Mouse (Mus musculus) limb, embryonic 14.5 days (tissue): Measurements from ENCODE around the gene Stat4. TPM values are rescaled to one million over a fixed set of nuclear protein-coding genes. Genes with fewer than 3 reads are reported as not detected.

Source experiments
- ATAC-seq: fragments of 200-750 bp; cut with Nextera tagmentation; 2 replicates; pipeline ENCODE4 v1.8.0; 2017; ENCODE audit warnings: low read depth, moderate number of reproducible peaks, moderate TSS enrichment; ENCODE audit not compliant: low FRiP score
- DNase-seq: peaks from one replicate; pipeline ENCODE4 v3.0.0-alpha.2; 2015; ENCODE audit warnings: low spot score
- H3K27ac ChIP-seq: fragments of 300-500 bp; sonication (generic); replicated peaks from 2 replicates; pipeline ENCODE4 v1.5.1; 2014; ENCODE audit warnings: low read depth, mild to moderate bottlenecking, low read length, moderate library complexity, mixed read lengths
- H3K27me3 ChIP-seq: fragments of 300-500 bp; sonication (generic); 2 replicates; pipeline ENCODE4 v1.6.1; 2014; ENCODE audit warnings: low read length, mixed read lengths; ENCODE audit not compliant: control insufficient read depth, insufficient read depth
- H3K36me3 ChIP-seq: fragments of 300-500 bp; sonication (generic); 2 replicates; pipeline ENCODE4 v1.6.1; 2014; ENCODE audit warnings: mild to moderate bottlenecking, low read length, moderate library complexity, mixed read lengths; ENCODE audit not compliant: control insufficient read depth, insufficient read depth
- H3K4me1 ChIP-seq: fragments of 300-500 bp; sonication (generic); 2 replicates; pipeline ENCODE4 v1.6.1; 2014; ENCODE audit warnings: antibody characterized with exemption, low read length, mixed read lengths; ENCODE audit not compliant: control insufficient read depth, insufficient read depth
- H3K4me2 ChIP-seq: fragments of 300-500 bp; sonication (generic); replicated peaks from 2 replicates; pipeline ENCODE4 v1.6.1; 2014; ENCODE audit warnings: low read depth, mild to moderate bottlenecking, low read length, moderate library complexity; ENCODE audit not compliant: severe bottlenecking
- H3K4me3 ChIP-seq: fragments of 300-500 bp; sonication (generic); replicated peaks from 2 replicates; pipeline ENCODE4 v1.5.1; 2014; ENCODE audit warnings: low read length
- H3K9ac ChIP-seq: fragments of 300-500 bp; sonication (generic); 2 replicates; pipeline ENCODE4 v1.6.1; 2014; ENCODE audit warnings: mild to moderate bottlenecking, low read depth, low read length, moderate library complexity; ENCODE audit not compliant: severe bottlenecking
- H3K9me3 ChIP-seq: fragments of 300-500 bp; sonication (generic); 2 replicates; pipeline ENCODE4 v1.6.1; 2016; ENCODE audit warnings: low read length; ENCODE audit not compliant: control insufficient read depth
- POLR2A ChIP-seq: fragments of 200-500 bp; IDR thresholded peaks from 2 replicates; pipeline ENCODE4 v1.8.0; 2012; ENCODE audit warnings: inconsistent platforms, mild to moderate bottlenecking, moderate library complexity, borderline replicate concordance; ENCODE audit not compliant: insufficient read depth, insufficient read length; ENCODE audit errors: extremely low read depth
- WGBS: fragments of 180-500 bp; shearing (Covaris S2); extraction: QIAGEN DNeasy Blood & Tissue Kit; methylation state at CpG from one replicate; pipeline ENCODE4 v1.1.7; 2014; 5-methylcytosine and 5-hydroxymethylcytosine counted together
- polyA plus RNA-seq, 2 experiments: library from polyadenylated mRNA; depleted of rRNA in 1 of 2; stranded (reverse) in 1 of 2; unstranded in 1 of 2; fragments of >200 nt; fragmentation: Nextera tagmentation in 1 of 2; extraction: Ambion mirVana in 1 of 2; gene quantifications; 2 replicates each; pipeline versions ENCODE4 v1.2.1 to v1.2.3; 2012 to 2014

The Stat4 gene
- polyA plus RNA-seq, 2 experiments = 0.44 to 0.51 TPM

DNA sequence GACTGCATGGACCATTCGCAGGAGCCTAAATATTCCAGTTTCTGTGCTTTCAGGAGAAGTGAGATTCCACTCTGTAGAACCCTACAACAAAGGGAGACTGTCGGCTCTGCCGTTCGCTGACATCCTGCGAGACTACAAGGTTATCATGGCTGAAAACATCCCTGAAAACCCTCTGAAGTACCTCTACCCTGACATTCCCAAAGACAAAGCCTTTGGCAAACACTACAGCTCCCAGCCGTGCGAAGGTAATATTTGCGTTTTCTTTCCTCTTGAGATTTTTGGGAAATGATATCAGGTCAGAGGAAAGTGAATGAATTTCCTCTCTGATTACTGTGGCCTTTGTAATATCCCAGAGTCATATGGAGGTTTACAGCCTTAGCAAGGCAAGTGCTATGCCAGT, 115.8 kb downstream of the Stat4 start:
- Histone ChIP-seq H3K4me3 (no peak overlapping the region), H3K27me3 (no peaks in the 10 kb centered on the region), H3K9ac (no peak overlapping the region), H3K9me3 (no peaks in the 10 kb centered on the region), H3K27ac (no peak overlapping the region), H3K4me1 (no peaks in the 10 kb centered on the region), H3K4me2 (no peak overlapping the region), H3K36me3 (no peaks in the 10 kb centered on the region)
- DNase-seq (no peak), ATAC-seq (no peak)
- no peak for TF ChIP-seq POLR2A
- WGBS = 92% methylated on average over 8 of the region's 8 CpGs

DNA sequence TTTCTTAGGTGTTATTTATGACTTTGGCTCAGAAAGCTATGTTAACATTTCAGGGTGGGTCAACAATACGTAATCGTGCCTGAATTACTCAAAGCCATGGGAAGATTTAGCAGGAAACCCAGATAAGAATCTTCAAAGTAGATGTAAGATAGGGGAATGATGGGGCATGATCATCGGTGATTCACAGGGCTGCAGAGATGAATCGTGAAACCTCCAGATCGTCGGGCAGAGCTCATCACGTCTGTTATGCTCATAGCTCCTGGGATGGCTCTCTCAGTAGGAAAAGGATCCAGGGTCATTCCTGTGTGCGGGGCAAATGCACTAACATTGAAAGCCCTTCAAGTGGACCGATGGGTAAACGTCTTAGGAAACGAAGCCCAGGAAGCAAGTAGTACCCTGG, 120.3 kb downstream of the Stat4 start:
- no peaks in the 10 kb centered on the region for H3K27me3 ChIP-seq
- H3K36me3 ChIP-seq = no peaks in the 10 kb centered on the region
- H3K9me3 ChIP-seq = no peaks in the 10 kb centered on the region
- DNase-seq (no peak), ATAC-seq (no peak)
- no peak overlapping the region for H3K4me3 ChIP-seq
- TF ChIP-seq POLR2A = no peak
- 78% methylated on average over 11 of the region's 11 CpGs for WGBS
- H3K4me2 ChIP-seq = no peak overlapping the region
- H3K9ac ChIP-seq = no peak overlapping the region
- H3K4me1 ChIP-seq = no peaks in the 10 kb centered on the region
- no peak overlapping the region for H3K27ac ChIP-seq

DNA sequence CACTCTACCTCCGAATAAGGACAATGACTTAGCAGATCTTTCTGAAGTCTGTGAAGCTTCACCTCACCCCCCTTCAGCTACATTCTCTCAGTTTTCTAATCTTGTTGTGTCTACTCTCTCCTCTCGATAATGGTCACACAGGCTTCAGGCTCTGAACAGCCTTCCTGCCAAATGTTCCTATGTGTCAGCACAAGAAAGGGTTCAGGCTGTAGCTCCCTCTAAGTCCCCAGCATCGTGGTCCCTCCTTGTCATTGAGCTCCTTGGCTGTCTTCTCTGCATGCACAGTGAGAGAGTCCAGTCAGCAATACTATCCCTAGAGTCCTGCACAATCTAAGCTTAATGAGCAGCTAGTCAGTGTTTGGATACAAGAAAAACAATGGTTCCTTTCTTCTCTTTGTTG, 124.3 kb downstream of the Stat4 start:
- WGBS = 57% methylated on average over 3 of the region's 3 CpGs
- Histone ChIP-seq H3K36me3 (no peaks in the 10 kb centered on the region), H3K27me3 (no peaks in the 10 kb centered on the region), H3K9ac (no peak overlapping the region), H3K4me2 (no peak overlapping the region), H3K4me1 (no peaks in the 10 kb centered on the region; the same call in 1 of the 2 replicates), H3K27ac (no peak overlapping the region), H3K9me3 (no peaks in the 10 kb centered on the region), H3K4me3 (no peak overlapping the region)
- DNase-seq (no peak), ATAC-seq (no peak)
- no peak for TF ChIP-seq POLR2A

DNA sequence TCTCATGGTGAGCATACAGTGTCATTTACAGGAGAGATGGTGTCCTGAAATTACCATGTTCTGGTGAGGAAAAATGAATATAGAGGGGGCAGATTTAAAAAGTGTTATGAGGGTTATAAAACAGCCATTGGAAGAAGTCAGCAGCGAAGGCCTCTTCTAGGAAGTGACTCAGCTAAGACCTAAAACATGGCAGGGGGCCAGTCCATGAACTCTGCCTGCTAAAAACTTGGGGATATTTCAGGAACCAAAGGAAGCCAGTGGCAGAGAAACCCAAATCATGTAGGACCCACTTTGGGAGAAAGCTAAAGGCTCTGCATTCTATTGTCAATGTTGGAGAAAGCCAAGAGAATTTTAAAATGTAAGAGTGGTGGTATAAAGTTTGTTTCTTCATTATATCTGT, 125.4 kb downstream of the Stat4 start:
- H3K4me3 ChIP-seq = no peak overlapping the region
- H3K9ac ChIP-seq = no peak overlapping the region
- H3K27ac ChIP-seq = no peak overlapping the region
- WGBS = 75% methylated on average over 1 of the region's 1 CpGs
- H3K4me1 ChIP-seq = no peaks in the 10 kb centered on the region; the same call in 1 of the 2 replicates
- no peak for DNase-seq
- no peaks in the 10 kb centered on the region for H3K36me3 ChIP-seq
- ATAC-seq = no peak
- TF ChIP-seq POLR2A = no peak
- H3K4me2 ChIP-seq = no peak overlapping the region
- H3K9me3 ChIP-seq = no peaks in the 10 kb centered on the region
- H3K27me3 ChIP-seq = no peaks in the 10 kb centered on the region

DNA sequence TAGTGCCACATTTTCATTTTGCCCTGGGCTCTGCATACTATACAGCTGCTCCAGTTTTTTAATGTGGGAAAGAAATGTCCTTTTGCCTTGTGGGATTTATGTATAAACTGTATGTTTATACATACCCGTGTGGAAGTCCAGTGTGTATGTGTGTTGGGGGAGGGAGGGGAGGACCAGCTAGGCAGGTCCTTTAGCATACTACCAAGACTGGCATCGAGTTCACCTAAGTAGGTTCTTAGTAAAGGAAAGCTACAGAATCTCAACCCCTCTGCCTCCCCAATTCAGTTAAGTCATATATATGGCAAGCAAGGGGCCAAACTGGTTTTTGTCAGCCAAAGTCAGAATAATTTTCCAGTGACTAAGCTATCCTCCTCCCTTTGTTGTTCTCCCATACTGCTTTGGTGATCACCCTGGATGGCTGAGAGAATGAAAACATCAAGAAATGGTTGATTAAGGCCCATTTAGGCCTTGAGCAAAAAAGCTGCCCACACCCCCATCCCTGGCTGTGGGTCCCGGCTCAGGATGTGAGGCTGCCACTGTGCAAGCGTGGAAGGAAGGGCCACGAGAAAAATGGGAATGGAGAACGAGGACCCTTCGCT, 126.2 kb downstream of the Stat4 start:
- Histone ChIP-seq H3K4me2 (peak overlapping the region; percentile 57), H3K4me1 (no peaks in the 10 kb centered on the region; the same call in 1 of the 2 replicates), H3K36me3 (no peaks in the 10 kb centered on the region), H3K27ac (peak overlapping the region; percentile 22), H3K4me3 (peak overlapping the region; percentile 28), H3K9me3 (no peaks in the 10 kb centered on the region), H3K27me3 (no peaks in the 10 kb centered on the region), H3K9ac (peak overlapping the region; percentile 40)
- no peak for ATAC-seq
- TF ChIP-seq POLR2A = no peak
- 24% methylated on average over 7 of the region's 7 CpGs for WGBS
- no peak for DNase-seq
